Mouse (Mus musculus): ENCODE results near the gene Sgsm3. TPM values are rescaled to one million over a fixed set of nuclear protein-coding genes. Genes with fewer than 3 reads are reported as not detected.
"Not testable (repeated sequence)": the region's sequence is repeated elsewhere in the genome, so short reads cannot be mapped to it uniquely, and the experiment has no call there.

Gene Sgsm3
- polyA plus RNA-seq (2012; rRNA removed) = 12.6 and 13.8 TPM in 2 replicates

DNA sequence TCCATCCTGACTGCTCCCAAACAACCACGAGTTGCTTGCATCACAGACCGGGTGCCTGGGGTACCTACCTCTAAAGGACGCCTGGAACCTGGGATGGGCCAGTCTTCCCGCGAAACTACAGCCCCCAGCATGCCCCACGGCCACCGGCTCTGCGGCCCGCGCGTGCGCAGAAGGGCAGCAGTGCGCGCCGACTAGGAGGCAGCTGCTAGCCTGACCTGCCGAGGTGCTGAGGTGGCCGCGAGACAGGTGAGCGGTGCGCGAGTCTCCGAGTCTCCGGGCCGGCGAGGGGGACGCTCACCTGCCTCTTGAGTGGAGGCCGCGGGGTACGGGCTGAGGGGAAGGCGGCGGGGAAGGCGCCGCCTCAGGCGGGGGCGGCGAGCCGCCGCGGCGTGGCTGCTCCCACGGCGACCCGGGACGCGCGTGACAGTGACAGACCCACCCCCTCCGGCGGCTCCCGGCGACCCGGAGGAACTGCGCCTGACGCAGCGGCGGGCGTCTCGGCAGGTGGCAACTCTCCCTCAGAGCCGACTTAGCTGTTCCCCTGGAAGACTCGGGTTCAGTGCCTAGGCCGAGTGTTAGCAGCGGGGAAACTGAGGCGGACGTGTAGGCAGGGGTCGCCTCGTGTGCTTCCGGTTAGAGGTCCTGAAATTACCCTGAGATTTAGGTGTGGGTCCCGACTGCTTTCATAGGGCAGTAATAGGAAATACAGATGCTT, at the start of gene Sgsm3:
Gene Sgsm3 (plus strand): TSS at position 146 of the 715 bp plus-strand sequence.
- Histone ChIP-seq H3K4me3 (ENCODE audit: extremely low read depth, insufficient read depth, insufficient read length) (peak within 1 kb of the TSS; percentile 84), H3K36me3 (ENCODE audit: control insufficient read depth, insufficient read depth, low read length) (no peaks in the 10 kb centered on the region), H3K27ac (ENCODE audit: insufficient read depth, low read length) (0 out of 2 replicates have a peak within 1 kb of the TSS, but pooled peaks have one; percentile 20), H3K4me1 (ENCODE audit: control insufficient read depth, insufficient read depth, insufficient read length) (no peaks in the 10 kb centered on the region; the same call in 1 of the 2 replicates), H3K27me3 (ENCODE audit: control insufficient read depth, insufficient read depth, low read length) (no peaks in the 10 kb centered on the region)
- WGBS = under 1% methylated on average over 58 of the region's 67 CpGs
- TF ChIP-seq POLR2A (IDR thresholded peaks at IDR 0.05; ENCODE audit: low read depth, low read length) = no peak
- no peak for TF ChIP-seq CTCF (IDR thresholded peaks at IDR 0.05; ENCODE audit: extremely low read depth, insufficient read depth, insufficient read length, insufficient replicate concordance)
- DNase-seq (ENCODE audit: low read depth in 1 of 2, low spot score in 2 of 2) = peak; percentile 51 to 84

DNA sequence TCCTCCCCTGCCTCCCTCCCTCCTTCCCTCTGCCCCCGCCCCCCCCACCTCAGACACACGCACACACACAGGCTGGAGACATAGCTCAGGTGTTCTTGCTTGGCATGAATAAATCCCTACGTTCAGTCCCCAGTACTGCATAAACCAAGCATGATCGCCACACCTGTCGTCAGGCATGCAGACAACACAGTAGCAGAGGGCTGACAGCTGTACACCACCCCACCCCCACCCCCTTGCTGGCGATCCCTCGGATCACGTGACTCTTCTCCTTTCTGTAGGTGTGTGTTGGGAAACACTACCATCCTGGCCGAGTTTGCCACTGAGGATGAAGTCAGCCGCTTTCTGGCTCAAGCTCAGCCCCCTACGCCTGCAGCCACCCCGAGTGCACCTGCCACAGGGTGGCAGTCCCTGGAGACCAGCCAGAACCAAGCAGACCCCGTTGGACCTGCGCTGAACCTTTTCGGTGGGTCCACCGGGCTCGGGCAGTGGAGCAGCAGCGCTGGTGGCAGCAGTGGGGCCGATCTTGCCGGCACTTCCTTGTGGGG, 48.7 kb upstream of the Sgsm3 start:
- no peak for DNase-seq (ENCODE audit: low read depth in 1 of 2, low spot score in 2 of 2)
- H3K27ac ChIP-seq (ENCODE audit: insufficient read depth, low read length) = no peak overlapping the region

DNA sequence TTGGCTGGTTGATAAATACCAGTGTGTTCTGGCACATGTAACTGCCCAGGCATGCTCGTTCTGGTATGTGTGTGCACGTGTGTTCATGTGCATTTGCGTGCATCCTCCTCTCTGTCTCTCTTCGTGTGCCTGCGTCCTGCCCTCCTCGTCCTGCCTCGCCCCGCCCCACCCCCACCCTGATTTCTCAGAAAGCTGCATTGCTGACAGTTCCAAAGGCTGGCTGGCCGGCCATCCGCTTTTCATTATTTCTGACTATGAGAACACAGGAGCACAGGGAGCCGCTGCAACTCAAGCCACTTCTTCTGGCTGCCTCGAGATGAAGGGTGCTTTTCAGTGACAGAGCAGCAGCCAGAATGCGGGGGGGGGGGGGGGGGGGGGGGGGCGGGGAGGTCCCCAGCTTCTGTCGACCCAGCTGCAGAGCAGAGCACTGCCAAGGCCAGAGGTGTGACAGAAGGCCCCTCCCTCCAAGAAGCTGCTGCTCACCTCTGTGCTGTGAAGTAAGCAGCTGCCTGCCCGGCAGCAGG, 47.5 kb upstream of the Sgsm3 start:
- Histone ChIP-seq H3K4me1 (ENCODE audit: control insufficient read depth, insufficient read depth, insufficient read length) (no peaks in the 10 kb centered on the region), H3K4me3 (ENCODE audit: extremely low read depth, insufficient read depth, insufficient read length) (no peak overlapping the region), H3K27me3 (ENCODE audit: control insufficient read depth, insufficient read depth, low read length) (no peaks in the 10 kb centered on the region), H3K36me3 (ENCODE audit: control insufficient read depth, insufficient read depth, low read length) (peaks cover 35% of the 10 kb centered on the region), H3K27ac (ENCODE audit: insufficient read depth, low read length) (peak overlapping the region; percentile 58)
- WGBS = 68% methylated on average over 15 of the region's 16 CpGs
- no peak for DNase-seq (ENCODE audit: low read depth in 1 of 2, low spot score in 2 of 2)
- TF ChIP-seq POLR2A (IDR thresholded peaks at IDR 0.05; ENCODE audit: low read depth, low read length) (no peak), CTCF (IDR thresholded peaks at IDR 0.05; ENCODE audit: extremely low read depth, insufficient read depth, insufficient read length, insufficient replicate concordance) (no peak)

More for the DNA sequence above, 48.7 kb upstream of the Sgsm3 start:
- peaks cover 38% of the 10 kb centered on the region for H3K36me3 ChIP-seq (ENCODE audit: control insufficient read depth, insufficient read depth, low read length)
- no peaks in the 10 kb centered on the region for H3K4me1 ChIP-seq (ENCODE audit: control insufficient read depth, insufficient read depth, insufficient read length)
- H3K27me3 ChIP-seq (ENCODE audit: control insufficient read depth, insufficient read depth, low read length) = no peaks in the 10 kb centered on the region
- TF ChIP-seq CTCF (IDR thresholded peaks at IDR 0.05; ENCODE audit: extremely low read depth, insufficient read depth, insufficient read length, insufficient replicate concordance) (no peak), POLR2A (IDR thresholded peaks at IDR 0.05; ENCODE audit: low read depth, low read length) (no peak)
- no peak overlapping the region for H3K4me3 ChIP-seq (ENCODE audit: extremely low read depth, insufficient read depth, insufficient read length)
- WGBS = 91% methylated on average over 20 of the region's 20 CpGs

DNA sequence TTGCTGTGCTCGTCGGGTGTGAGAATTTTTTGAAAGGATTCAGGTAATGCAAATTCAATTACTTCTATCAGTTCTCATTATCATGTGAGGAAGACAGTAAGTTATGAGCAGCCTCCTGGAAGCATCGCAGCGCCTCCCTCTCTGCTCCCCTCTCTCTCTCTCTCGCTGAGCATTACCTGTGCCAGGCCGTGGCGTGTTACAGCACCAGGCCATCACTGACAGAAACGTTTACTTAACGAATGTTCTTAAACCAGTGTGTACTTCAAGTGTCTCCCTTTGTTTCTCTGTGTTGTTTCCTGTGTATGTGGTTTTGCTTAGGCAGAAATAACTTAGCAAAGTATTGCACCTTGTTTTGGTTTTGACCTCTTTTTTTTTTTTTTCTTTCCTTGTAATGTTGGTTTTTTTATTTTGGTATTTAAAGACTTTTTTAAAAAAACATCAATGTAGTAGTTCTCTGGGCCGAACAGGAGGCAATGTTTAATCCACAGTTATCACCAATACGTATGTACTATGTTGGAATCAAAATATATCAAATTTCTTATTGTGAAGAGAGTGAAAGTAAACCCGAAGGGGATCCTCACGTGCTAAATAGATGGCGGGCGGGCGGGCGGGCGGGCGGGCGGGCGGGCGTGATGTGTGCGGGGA, 46.8 kb upstream of the Sgsm3 start:
- not testable (repeated sequence) for H3K27me3 ChIP-seq (ENCODE audit: control insufficient read depth, insufficient read depth, low read length); DNase-seq (ENCODE audit: low read depth in 1 of 2, low spot score in 2 of 2); H3K4me3 ChIP-seq (ENCODE audit: extremely low read depth, insufficient read depth, insufficient read length); H3K4me1 ChIP-seq (ENCODE audit: control insufficient read depth, insufficient read depth, insufficient read length)
- WGBS = 86% methylated on average over 23 of the region's 23 CpGs
- Histone ChIP-seq H3K27ac (ENCODE audit: insufficient read depth, low read length) (peak overlapping the region; percentile 58), H3K36me3 (ENCODE audit: control insufficient read depth, insufficient read depth, low read length) (peaks cover 33% of the 10 kb centered on the region)

DNA sequence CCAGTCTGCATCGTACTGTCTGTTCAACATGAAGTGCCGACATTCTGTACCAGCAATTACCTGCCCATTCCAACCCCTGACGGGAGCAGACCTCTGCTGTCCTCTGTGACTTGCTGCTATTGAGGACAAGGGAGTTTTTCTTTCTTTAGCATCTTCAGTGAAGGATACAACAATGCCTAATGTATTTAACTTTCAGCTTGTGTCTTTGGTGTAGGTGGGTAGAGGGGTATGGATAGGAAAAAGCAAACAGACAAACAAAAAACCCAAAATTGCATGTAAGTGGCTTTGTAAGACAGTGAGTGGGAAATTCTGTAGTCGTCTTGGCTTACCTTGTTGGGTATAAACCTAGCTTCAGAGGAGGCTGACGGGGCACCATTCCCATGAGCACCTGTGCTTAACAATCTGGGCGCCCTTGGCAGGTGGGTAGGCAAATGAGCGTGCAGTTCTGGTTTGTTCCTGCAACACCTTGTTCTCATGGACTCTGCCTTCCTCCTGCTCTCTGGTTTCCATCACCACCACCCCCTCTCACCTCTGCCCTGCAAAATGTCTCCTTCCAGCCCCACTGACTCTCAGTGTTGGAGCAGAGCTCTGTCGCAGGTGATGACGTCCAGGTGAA, 46.1 kb upstream of the Sgsm3 start:
- Histone ChIP-seq H3K4me3 (ENCODE audit: extremely low read depth, insufficient read depth, insufficient read length) (no peak overlapping the region), H3K4me1 (ENCODE audit: control insufficient read depth, insufficient read depth, insufficient read length) (no peaks in the 10 kb centered on the region), H3K27me3 (ENCODE audit: control insufficient read depth, insufficient read depth, low read length) (no peaks in the 10 kb centered on the region), H3K27ac (ENCODE audit: insufficient read depth, low read length) (peak overlapping the region; percentile 51), H3K36me3 (ENCODE audit: control insufficient read depth, insufficient read depth, low read length) (peaks cover 31% of the 10 kb centered on the region)
- WGBS = 83% methylated on average over 9 of the region's 9 CpGs
- no peak for DNase-seq (ENCODE audit: low read depth in 1 of 2, low spot score in 2 of 2)
- TF ChIP-seq POLR2A (IDR thresholded peaks at IDR 0.05; ENCODE audit: low read depth, low read length) (no peak), CTCF (IDR thresholded peaks at IDR 0.05; ENCODE audit: extremely low read depth, insufficient read depth, insufficient read length, insufficient replicate concordance) (no peak)

DNA sequence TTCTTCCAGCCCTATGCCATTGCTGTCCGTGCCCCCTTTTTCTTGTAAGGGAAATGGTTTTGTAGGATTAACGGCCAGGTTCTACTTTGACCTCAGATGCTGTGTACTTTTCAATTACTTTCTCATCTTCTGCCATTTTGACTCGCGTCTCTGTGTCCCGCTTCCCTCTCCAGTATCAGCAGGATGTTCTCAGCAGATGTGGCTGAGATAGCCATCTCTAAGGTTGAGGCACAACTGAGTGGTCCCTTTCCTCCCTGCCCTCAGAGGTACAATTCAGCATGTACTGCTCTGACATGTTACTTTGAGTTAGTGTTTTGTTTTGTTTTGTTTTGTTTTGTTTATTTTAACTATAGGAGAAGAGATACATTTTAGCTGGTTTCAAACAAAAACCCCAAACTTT, 42.7 kb upstream of the Sgsm3 start:
- H3K27ac ChIP-seq (ENCODE audit: insufficient read depth, low read length) = no peak overlapping the region
- H3K4me1 ChIP-seq (ENCODE audit: control insufficient read depth, insufficient read depth, insufficient read length) = peaks cover 9% of the 10 kb centered on the region; the same call in 1 of the 2 replicates
- WGBS = 71% methylated on average over 5 of the region's 5 CpGs
- H3K27me3 ChIP-seq (ENCODE audit: control insufficient read depth, insufficient read depth, low read length) = no peaks in the 10 kb centered on the region
- H3K36me3 ChIP-seq (ENCODE audit: control insufficient read depth, insufficient read depth, low read length) = peaks cover 13% of the 10 kb centered on the region
- DNase-seq (ENCODE audit: low read depth in 1 of 2, low spot score in 2 of 2) = no peak
- TF ChIP-seq CTCF (IDR thresholded peaks at IDR 0.05; ENCODE audit: extremely low read depth, insufficient read depth, insufficient read length, insufficient replicate concordance) (no peak), POLR2A (IDR thresholded peaks at IDR 0.05; ENCODE audit: low read depth, low read length) (no peak)
- no peak overlapping the region for H3K4me3 ChIP-seq (ENCODE audit: extremely low read depth, insufficient read depth, insufficient read length)
